Mouse (Mus musculus): ENCODE data around the gene Parp16. TPM values are rescaled to one million over a fixed set of nuclear protein-coding genes. Genes with fewer than 3 reads are reported as not detected.
A peak's percentile ranks its signal among the peaks of the same experiment; 100 is the strongest.
"Not testable (repeated sequence)": the region's sequence is repeated elsewhere in the genome, so short reads cannot be mapped to it uniquely, and the experiment has no call there.

Parp16 gene
- polyA plus RNA-seq, 1 experiment from 2014 or later: 6.1 TPM

DNA sequence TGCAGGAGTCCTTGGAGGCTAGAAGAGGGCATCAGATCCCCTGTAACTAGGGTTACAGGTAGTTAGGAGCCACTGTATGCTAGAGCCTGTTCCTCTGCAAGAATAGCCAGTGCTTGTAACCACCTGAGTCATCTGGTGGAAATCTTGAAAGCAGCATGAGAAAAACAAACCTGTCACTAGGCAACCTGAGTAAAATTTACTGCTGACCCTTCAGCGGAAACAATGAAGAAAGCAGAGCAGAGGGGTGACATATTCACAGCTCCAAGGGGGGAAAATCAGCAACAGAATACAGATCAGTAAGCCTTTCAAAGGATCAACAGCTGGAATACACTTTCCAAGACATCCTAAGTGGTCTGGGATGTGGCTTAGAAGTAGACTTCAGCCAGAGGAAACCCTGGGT is 16.4 kb downstream of the Parp16 start:
- H3K27me3 ChIP-seq (ENCODE audit: control insufficient read depth, insufficient read depth, low read length): no peaks in the 10 kb centered on the region
- no peak overlapping the region for H3K9ac ChIP-seq (ENCODE audit: low read length)
- no peak overlapping the region for H3K4me2 ChIP-seq (ENCODE audit: low read depth)
- DNase-seq (ENCODE audit: low spot score): no peak
- no peaks in the 10 kb centered on the region for H3K4me1 ChIP-seq (ENCODE audit: control insufficient read depth, insufficient read depth, low read length)
- WGBS: 32% methylated on average over 1 of the region's 1 CpGs
- no peak for ATAC-seq (ENCODE audit: insufficient read depth, low FRiP score, low TSS enrichment)
- no peaks in the 10 kb centered on the region for H3K36me3 ChIP-seq (ENCODE audit: control insufficient read depth, insufficient read depth, low read length)
- H3K27ac ChIP-seq (ENCODE audit: low read depth, low read length): no peak overlapping the region
- no peak overlapping the region for H3K4me3 ChIP-seq (ENCODE audit: low read depth, low read length)
- H3K9me3 ChIP-seq (ENCODE audit: control insufficient read depth, low read length): no peaks in the 10 kb centered on the region

DNA sequence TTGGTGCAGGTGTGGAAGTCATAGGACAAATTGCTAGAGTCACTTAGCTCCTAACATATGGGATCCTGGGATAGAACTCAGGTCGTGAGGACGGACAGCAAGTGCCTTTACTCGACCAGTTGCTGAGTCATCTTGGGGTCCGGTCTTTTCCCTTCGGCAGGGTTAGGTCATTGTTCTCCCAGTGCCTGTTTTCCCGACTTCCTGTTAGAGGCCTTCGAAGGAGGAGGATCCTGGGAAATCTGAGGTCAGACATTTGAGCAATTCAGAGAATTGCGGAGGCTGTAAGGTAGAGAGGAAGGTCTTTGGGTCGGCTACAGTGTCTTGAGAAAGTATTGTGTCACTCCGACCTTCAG is 19.2 kb downstream of the Parp16 start:
- no peaks in the 10 kb centered on the region for H3K9me3 ChIP-seq (ENCODE audit: control insufficient read depth, low read length)
- no peaks in the 10 kb centered on the region for H3K36me3 ChIP-seq (ENCODE audit: control insufficient read depth, insufficient read depth, low read length)
- peak overlapping the region; percentile 82 for H3K9ac ChIP-seq (ENCODE audit: low read length)
- H3K4me2 ChIP-seq (ENCODE audit: low read depth): peak overlapping the region; percentile 87
- WGBS: 22% methylated on average over 10 of the region's 10 CpGs
- no peak for DNase-seq (ENCODE audit: low spot score)
- peak overlapping the region; percentile 56 for H3K4me3 ChIP-seq (ENCODE audit: low read depth, low read length)
- H3K4me1 ChIP-seq (ENCODE audit: control insufficient read depth, insufficient read depth, low read length): no peaks in the 10 kb centered on the region
- H3K27ac ChIP-seq (ENCODE audit: low read depth, low read length): peak overlapping the region; percentile 39; the same call in 1 of the 2 replicates
- 0 out of 2 replicates have a peak, but pooled peaks have one; percentile 4 for ATAC-seq (ENCODE audit: insufficient read depth, low FRiP score, low TSS enrichment)
- H3K27me3 ChIP-seq (ENCODE audit: control insufficient read depth, insufficient read depth, low read length): no peaks in the 10 kb centered on the region

DNA sequence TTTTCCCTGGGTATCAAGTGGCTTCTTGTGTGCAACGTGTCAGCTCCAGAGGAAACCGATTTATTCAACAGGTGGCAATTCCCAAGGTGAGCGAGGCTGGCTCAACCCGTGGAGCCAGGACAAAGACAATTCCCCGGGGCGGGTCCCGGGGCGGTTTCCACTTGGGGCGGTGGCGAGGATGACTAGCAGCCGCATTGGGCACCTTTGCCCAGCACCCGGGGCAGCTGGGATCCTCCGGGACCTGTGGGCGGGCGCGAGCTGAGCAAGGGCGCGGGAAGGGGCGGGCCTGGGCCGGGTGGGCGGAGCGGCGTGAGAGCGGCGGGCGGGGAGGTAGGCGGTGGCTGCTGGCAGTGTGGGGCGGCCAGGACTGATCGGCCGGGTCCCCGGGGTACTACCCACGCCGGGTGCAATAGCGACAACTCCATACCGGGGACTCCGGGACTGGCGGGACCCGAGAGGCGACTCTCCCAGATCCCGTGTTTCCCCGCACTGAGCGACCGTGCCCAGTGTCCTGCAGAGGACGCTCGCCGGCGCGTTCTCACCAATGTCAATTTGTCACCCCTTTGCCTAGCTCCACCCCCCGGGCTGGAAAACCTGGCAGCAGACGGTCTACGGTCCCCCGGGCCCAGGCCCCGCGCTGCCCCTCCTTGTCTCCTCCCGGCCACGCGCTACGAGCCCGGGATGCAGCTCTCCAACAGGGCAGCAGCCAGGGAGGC is 19.8 kb downstream of the Parp16 start:
- ATAC-seq (ENCODE audit: insufficient read depth, low FRiP score, low TSS enrichment): peak; percentile 95
- H3K27me3 ChIP-seq (ENCODE audit: control insufficient read depth, insufficient read depth, low read length): no peaks in the 10 kb centered on the region
- under 1% methylated on average over 41 of the region's 59 CpGs for WGBS
- peak; percentile 88 for DNase-seq (ENCODE audit: low spot score)
- H3K4me1 ChIP-seq (ENCODE audit: control insufficient read depth, insufficient read depth, low read length): no peaks in the 10 kb centered on the region
- peak overlapping the region; percentile 56 for H3K4me3 ChIP-seq (ENCODE audit: low read depth, low read length)
- H3K9ac ChIP-seq (ENCODE audit: low read length): peak overlapping the region; percentile 82
- H3K4me2 ChIP-seq (ENCODE audit: low read depth): peak overlapping the region; percentile 87
- peak overlapping the region; percentile 71 for H3K27ac ChIP-seq (ENCODE audit: low read depth, low read length)
- no peaks in the 10 kb centered on the region for H3K36me3 ChIP-seq (ENCODE audit: control insufficient read depth, insufficient read depth, low read length)
- H3K9me3 ChIP-seq (ENCODE audit: control insufficient read depth, low read length): no peaks in the 10 kb centered on the region

DNA sequence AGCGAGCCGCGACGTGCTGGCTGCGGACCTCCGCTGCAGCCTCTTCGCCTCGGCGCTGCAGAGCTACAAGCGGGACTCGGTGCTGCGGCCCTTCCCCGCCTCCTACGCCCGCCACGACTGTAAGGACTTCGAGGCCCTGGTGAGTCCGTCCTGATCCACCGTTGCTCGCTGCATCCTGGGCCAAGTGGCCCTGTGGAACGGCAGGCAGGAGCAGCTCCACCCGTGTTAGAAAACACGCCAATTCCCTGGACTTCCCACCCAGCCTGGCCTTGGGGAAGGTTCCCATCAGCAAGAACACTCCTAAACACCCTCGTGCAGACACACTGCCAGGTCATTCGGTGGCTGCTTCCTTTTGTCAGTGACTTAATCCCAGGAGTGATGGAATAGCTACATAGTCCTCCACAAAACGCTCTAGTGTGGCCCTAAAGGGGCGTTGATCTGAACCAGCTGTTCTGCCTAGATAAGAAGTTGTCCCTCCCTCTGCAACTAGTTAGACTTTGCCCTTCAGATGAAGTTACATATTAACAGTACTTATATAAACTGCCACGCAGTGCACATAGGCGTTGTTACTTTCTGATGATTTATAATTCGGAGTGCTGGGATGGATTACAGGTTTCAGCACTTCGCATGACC is 20.5 kb downstream of the Parp16 start:
- DNase-seq (ENCODE audit: low spot score): no peak
- 11% methylated on average over 31 of the region's 31 CpGs for WGBS
- ATAC-seq (ENCODE audit: insufficient read depth, low FRiP score, low TSS enrichment): peak; percentile 46

DNA sequence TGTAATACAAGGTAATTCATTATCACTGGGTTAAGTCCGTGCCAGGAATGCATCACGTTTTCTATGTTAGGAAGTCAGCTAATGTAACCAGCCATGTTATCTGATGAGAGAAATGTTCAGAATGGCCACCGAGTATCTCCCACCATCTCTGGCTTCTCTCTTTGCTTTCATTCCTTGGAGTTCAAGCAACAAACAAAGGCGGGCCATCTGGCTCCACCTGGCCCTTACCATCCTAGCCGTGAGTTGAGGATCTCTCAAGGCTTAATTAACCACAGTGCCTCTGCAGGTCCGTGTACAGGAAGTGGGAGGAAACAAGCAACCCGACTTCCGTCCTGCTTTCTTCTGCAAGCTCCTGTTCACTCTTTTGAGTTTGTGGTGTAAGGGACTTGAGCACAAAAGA is 21.8 kb downstream of the Parp16 start:
- Histone ChIP-seq H3K27me3 (ENCODE audit: control insufficient read depth, insufficient read depth, low read length) (no peaks in the 10 kb centered on the region), H3K4me2 (ENCODE audit: low read depth) (no peak overlapping the region), H3K9me3 (ENCODE audit: control insufficient read depth, low read length) (no peaks in the 10 kb centered on the region), H3K27ac (ENCODE audit: low read depth, low read length) (no peak overlapping the region), H3K4me1 (ENCODE audit: control insufficient read depth, insufficient read depth, low read length) (no peaks in the 10 kb centered on the region), H3K4me3 (ENCODE audit: low read depth, low read length) (no peak overlapping the region), H3K9ac (ENCODE audit: low read length) (no peak overlapping the region), H3K36me3 (ENCODE audit: control insufficient read depth, insufficient read depth, low read length) (no peaks in the 10 kb centered on the region)
- DNase-seq (ENCODE audit: low spot score): no peak
- 69% methylated on average over 8 of the region's 8 CpGs for WGBS
- ATAC-seq (ENCODE audit: insufficient read depth, low FRiP score, low TSS enrichment): no peak

More for the DNA sequence above, 20.5 kb downstream of the Parp16 start:
- H3K4me1 ChIP-seq (ENCODE audit: control insufficient read depth, insufficient read depth, low read length): no peaks in the 10 kb centered on the region
- H3K4me3 ChIP-seq (ENCODE audit: low read depth, low read length): peak overlapping the region; percentile 56
- peak overlapping the region; percentile 82 for H3K9ac ChIP-seq (ENCODE audit: low read length)
- no peaks in the 10 kb centered on the region for H3K9me3 ChIP-seq (ENCODE audit: control insufficient read depth, low read length)
- peak overlapping the region; percentile 71 for H3K27ac ChIP-seq (ENCODE audit: low read depth, low read length)
- H3K4me2 ChIP-seq (ENCODE audit: low read depth): peak overlapping the region; percentile 87
- no peaks in the 10 kb centered on the region for H3K36me3 ChIP-seq (ENCODE audit: control insufficient read depth, insufficient read depth, low read length)
- no peaks in the 10 kb centered on the region for H3K27me3 ChIP-seq (ENCODE audit: control insufficient read depth, insufficient read depth, low read length)

DNA sequence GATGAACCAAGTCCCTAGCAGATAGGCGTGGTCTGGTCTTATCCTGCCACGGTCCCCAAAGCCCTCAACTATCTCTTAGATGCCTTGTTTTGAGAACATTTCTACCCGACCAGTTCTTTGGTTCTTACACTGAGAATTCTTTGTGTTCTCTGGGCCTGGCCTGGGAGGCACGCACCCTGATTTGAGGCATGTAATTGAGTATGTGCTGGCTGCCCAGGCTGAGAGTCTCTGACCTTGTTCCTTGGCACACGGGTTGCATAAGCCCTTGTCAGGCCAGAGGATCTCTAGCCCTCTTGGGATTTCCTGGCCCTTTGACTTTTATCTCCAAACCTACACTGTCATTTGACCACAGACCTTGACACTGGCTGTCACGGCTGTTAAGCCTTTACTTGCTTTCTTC is 22.5 kb downstream of the Parp16 start:
- H3K9me3 ChIP-seq (ENCODE audit: control insufficient read depth, low read length): no peaks in the 10 kb centered on the region
- 68% methylated on average over 6 of the region's 6 CpGs for WGBS
- DNase-seq (ENCODE audit: low spot score) (no peak), ATAC-seq (ENCODE audit: insufficient read depth, low FRiP score, low TSS enrichment) (no peak)
- no peak overlapping the region for H3K27ac ChIP-seq (ENCODE audit: low read depth, low read length)
- no peak overlapping the region for H3K4me3 ChIP-seq (ENCODE audit: low read depth, low read length)
- no peaks in the 10 kb centered on the region for H3K27me3 ChIP-seq (ENCODE audit: control insufficient read depth, insufficient read depth, low read length)
- H3K4me1 ChIP-seq (ENCODE audit: control insufficient read depth, insufficient read depth, low read length): no peaks in the 10 kb centered on the region
- no peak overlapping the region for H3K4me2 ChIP-seq (ENCODE audit: low read depth)
- no peaks in the 10 kb centered on the region for H3K36me3 ChIP-seq (ENCODE audit: control insufficient read depth, insufficient read depth, low read length)
- H3K9ac ChIP-seq (ENCODE audit: low read length): no peak overlapping the region

DNA sequence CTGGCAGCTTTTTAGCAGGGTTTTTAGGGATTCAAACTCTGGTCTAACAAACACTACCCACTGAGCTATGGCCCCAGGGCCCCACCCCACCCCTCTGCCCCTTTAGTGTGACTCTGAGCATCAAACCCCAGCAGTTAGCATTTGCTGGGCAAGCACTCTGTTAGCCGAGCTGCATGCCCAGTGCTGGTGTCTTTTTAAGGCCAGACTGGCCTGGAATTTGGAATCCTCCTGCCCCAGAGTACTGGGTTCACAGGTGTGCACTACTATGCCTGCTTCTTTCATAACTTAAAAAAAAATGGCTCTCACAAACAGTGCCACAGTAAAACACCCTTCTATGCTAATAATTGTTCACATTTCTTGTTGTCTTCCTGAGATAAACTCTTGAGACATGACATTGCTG is 23.8 kb downstream of the Parp16 start:
- ATAC-seq (ENCODE audit: insufficient read depth, low FRiP score, low TSS enrichment): no peak
- no peaks in the 10 kb centered on the region for H3K4me1 ChIP-seq (ENCODE audit: control insufficient read depth, insufficient read depth, low read length)
- 65% methylated on average over 1 of the region's 1 CpGs for WGBS

DNA sequence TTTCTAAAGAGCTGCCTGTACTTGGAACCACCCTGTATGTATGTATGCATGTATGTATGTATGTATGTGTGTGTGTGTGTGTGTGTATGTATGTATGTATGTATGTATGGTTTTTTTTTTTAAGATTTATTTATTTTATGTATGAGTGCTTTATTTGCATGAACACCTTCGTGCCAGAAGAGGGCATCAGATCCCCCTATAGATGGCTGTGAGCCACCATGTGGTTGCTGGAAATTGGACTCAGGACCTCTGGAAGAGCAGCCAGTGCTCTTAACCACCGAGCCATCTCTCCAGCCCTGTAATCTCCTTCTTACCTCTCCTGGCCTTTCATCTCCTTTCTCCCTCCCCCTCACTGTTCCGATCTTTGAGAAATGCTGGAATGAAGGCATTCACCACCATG is 25.2 kb downstream of the Parp16 start:
- H3K9ac ChIP-seq (ENCODE audit: low read length); H3K27ac ChIP-seq (ENCODE audit: low read depth, low read length); ATAC-seq (ENCODE audit: insufficient read depth, low FRiP score, low TSS enrichment); H3K9me3 ChIP-seq (ENCODE audit: control insufficient read depth, low read length); H3K4me1 ChIP-seq (ENCODE audit: control insufficient read depth, insufficient read depth, low read length); H3K4me2 ChIP-seq (ENCODE audit: low read depth); H3K36me3 ChIP-seq (ENCODE audit: control insufficient read depth, insufficient read depth, low read length); DNase-seq (ENCODE audit: low spot score); H3K27me3 ChIP-seq (ENCODE audit: control insufficient read depth, insufficient read depth, low read length); H3K4me3 ChIP-seq (ENCODE audit: low read depth, low read length): not testable (repeated sequence)
- 55% methylated on average over 3 of the region's 3 CpGs for WGBS

More for the DNA sequence above, 23.8 kb downstream of the Parp16 start:
- Histone ChIP-seq H3K9me3 (ENCODE audit: control insufficient read depth, low read length) (no peaks in the 10 kb centered on the region), H3K27me3 (ENCODE audit: control insufficient read depth, insufficient read depth, low read length) (no peaks in the 10 kb centered on the region), H3K27ac (ENCODE audit: low read depth, low read length) (no peak overlapping the region), H3K4me2 (ENCODE audit: low read depth) (no peak overlapping the region), H3K36me3 (ENCODE audit: control insufficient read depth, insufficient read depth, low read length) (no peaks in the 10 kb centered on the region), H3K4me3 (ENCODE audit: low read depth, low read length) (no peak overlapping the region), H3K9ac (ENCODE audit: low read length) (no peak overlapping the region)
- DNase-seq (ENCODE audit: low spot score): no peak

DNA sequence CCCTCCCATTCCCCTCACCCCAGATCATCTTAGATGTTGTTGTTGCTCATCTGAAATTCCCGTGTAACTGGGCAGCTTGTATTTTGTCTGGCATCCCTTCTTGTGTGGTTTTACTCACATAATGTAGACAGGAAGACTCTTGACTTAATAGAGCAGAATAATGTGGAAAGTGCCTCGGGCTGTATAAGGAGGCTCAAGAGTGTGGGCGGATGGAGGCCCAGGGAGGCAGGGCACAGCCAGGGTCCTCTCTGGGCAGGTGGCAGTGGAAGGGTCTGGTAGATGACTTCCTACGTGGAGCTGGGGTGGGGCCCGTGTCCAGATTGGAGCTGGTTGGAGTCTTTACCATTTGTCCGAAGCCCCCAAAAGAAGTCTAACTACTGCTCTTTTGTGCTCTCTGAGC is 28.8 kb downstream of the Parp16 start:
- ATAC-seq (ENCODE audit: insufficient read depth, low FRiP score, low TSS enrichment) (no peak), DNase-seq (ENCODE audit: low spot score) (no peak)
- Histone ChIP-seq H3K4me3 (ENCODE audit: low read depth, low read length) (no peak overlapping the region), H3K4me1 (ENCODE audit: control insufficient read depth, insufficient read depth, low read length) (no peaks in the 10 kb centered on the region), H3K9me3 (ENCODE audit: control insufficient read depth, low read length) (no peaks in the 10 kb centered on the region), H3K27me3 (ENCODE audit: control insufficient read depth, insufficient read depth, low read length) (no peaks in the 10 kb centered on the region), H3K4me2 (ENCODE audit: low read depth) (no peak overlapping the region), H3K36me3 (ENCODE audit: control insufficient read depth, insufficient read depth, low read length) (no peaks in the 10 kb centered on the region), H3K9ac (ENCODE audit: low read length) (no peak overlapping the region), H3K27ac (ENCODE audit: low read depth, low read length) (no peak overlapping the region)
- 86% methylated on average over 6 of the region's 6 CpGs for WGBS
